Mouse (Mus musculus) midbrain, embryonic 14.5 days (tissue): ENCODE measurements at regions not wholly inside any gene's neighbourhood (a gene's known extent, or its start where the extent isn't known, plus 50 kb on each side); places are given as distances from the start of the nearest gene placed in this dataset.

Source experiments
- ATAC-seq: fragments of 200-750 bp; cut with Nextera tagmentation; 2 replicates; pipeline ENCODE4 v1.8.0; 2017; ENCODE audit warnings: moderate number of reproducible peaks, moderate library complexity; ENCODE audit not compliant: low FRiP score, low TSS enrichment
- DNase-seq: peaks from one replicate; pipeline ENCODE4 v3.0.0-alpha.2; 2015
- H3K27ac ChIP-seq: fragments of 300-500 bp; sonication (generic); replicated peaks from 2 replicates; pipeline ENCODE4 v1.5.1; 2014; ENCODE audit warnings: mild to moderate bottlenecking, low read depth, low read length, moderate library complexity
- H3K27me3 ChIP-seq: fragments of 300-500 bp; sonication (generic); 2 replicates; pipeline ENCODE4 v1.6.1; 2014; ENCODE audit warnings: low read length, control low read depth, mixed read lengths; ENCODE audit not compliant: control insufficient read depth, insufficient read depth
- H3K36me3 ChIP-seq: fragments of 300-500 bp; sonication (generic); 2 replicates; pipeline ENCODE4 v1.6.1; 2014; ENCODE audit warnings: low read length, control low read depth; ENCODE audit not compliant: control insufficient read depth, insufficient read depth
- H3K4me1 ChIP-seq: fragments of 300-500 bp; sonication (generic); 2 replicates; pipeline ENCODE4 v1.6.1; 2014; ENCODE audit warnings: mild to moderate bottlenecking, antibody characterized with exemption, low read length, control low read depth; ENCODE audit not compliant: control insufficient read depth, insufficient read depth
- H3K4me2 ChIP-seq: fragments of 300-500 bp; sonication (generic); 2 replicates; pipeline ENCODE4 v1.6.1; 2014; ENCODE audit warnings: mild to moderate bottlenecking, low read length, moderate library complexity
- H3K4me3 ChIP-seq: fragments of 300-500 bp; sonication (generic); replicated peaks from 2 replicates; pipeline ENCODE4 v1.5.1; 2014; ENCODE audit warnings: low read depth, low read length
- H3K9ac ChIP-seq: fragments of 300-500 bp; sonication (generic); replicated peaks from 2 replicates; pipeline ENCODE4 v1.6.1; 2014; ENCODE audit warnings: mild to moderate bottlenecking, low read length, moderate library complexity
- H3K9me3 ChIP-seq: fragments of 300-500 bp; sonication (generic); 2 replicates; pipeline ENCODE4 v1.6.1; 2016; ENCODE audit warnings: low read length, control low read depth, mixed read lengths; ENCODE audit not compliant: control insufficient read depth
- WGBS: fragments of 180-500 bp; shearing (Covaris S2); extraction: QIAGEN DNeasy Blood & Tissue Kit; methylation state at CpG from one replicate; pipeline ENCODE4 v1.1.7; 2014; 5-methylcytosine and 5-hydroxymethylcytosine counted together

DNA sequence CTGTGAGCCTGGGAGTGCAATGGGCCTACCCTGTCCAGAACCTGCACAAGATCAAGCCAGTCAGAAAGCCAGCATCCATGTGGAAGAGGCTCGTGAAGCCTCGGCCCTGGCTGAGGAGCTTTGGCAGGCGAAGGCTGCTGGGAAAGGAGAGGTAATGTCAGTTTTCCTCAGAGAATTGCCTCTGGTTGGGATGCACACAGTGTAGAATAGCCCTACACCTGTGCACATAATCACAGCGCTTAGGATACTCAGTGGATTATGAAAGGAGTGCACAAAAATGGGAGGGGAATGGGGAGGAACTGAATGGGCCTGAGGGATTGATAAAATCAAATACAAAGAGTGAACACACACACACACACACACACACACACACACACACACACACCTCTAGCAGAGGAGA is 319.9 kb upstream of the Sphkap start:
- no peak overlapping the region for H3K9ac ChIP-seq
- ATAC-seq = no peak
- 92% methylated on average over 4 of the region's 4 CpGs for WGBS
- 0 out of 2 replicates have a peak, but pooled peaks cover 4% of the 10 kb centered on the region for H3K4me1 ChIP-seq
- H3K27ac ChIP-seq = no peak overlapping the region
- H3K4me3 ChIP-seq = no peak overlapping the region
- H3K4me2 ChIP-seq = no peak overlapping the region
- H3K36me3 ChIP-seq = no peaks in the 10 kb centered on the region
- DNase-seq = no peak
- H3K27me3 ChIP-seq = no peaks in the 10 kb centered on the region
- H3K9me3 ChIP-seq = no peaks in the 10 kb centered on the region

DNA sequence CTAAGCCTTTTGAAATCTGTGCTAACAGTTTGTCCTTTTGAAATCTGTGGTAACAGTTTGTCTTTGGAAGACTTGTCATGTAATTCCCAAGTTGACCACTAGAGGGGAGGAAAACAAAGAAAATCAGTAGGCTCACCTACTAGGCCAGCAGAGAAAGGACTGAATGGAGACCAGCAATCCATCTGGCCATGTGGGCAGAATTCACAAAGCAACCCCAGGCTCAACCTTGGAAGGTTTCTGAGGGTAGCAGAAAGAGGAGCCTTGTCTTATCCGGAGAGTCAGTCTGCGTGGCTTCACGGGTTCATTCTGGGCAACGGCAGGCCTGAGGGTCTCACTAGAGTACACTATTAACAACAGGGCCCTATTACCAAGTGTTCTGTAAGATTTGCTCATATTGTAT is 319.2 kb upstream of the Sphkap start:
- Histone ChIP-seq H3K9ac (no peak overlapping the region), H3K27ac (no peak overlapping the region), H3K9me3 (no peaks in the 10 kb centered on the region), H3K4me3 (no peak overlapping the region), H3K4me2 (no peak overlapping the region), H3K36me3 (no peaks in the 10 kb centered on the region), H3K27me3 (no peaks in the 10 kb centered on the region), H3K4me1 (0 out of 2 replicates have a peak, but pooled peaks cover 4% of the 10 kb centered on the region)
- WGBS = 89% methylated on average over 4 of the region's 4 CpGs
- DNase-seq = peak; percentile 89
- ATAC-seq = no peak; the same call in 1 of the 2 replicates

GRCm38 (mm10) chr1:83723096-83723495 is 315.1 kb upstream of the Sphkap start:
- no peak overlapping the region for H3K4me3 ChIP-seq
- H3K4me2 ChIP-seq = no peak overlapping the region
- no peaks in the 10 kb centered on the region for H3K27me3 ChIP-seq
- 89% methylated on average over 1 of the region's 1 CpGs for WGBS
- no peak overlapping the region for H3K27ac ChIP-seq
- H3K9me3 ChIP-seq = no peaks in the 10 kb centered on the region
- H3K9ac ChIP-seq = no peak overlapping the region
- no peaks in the 10 kb centered on the region for H3K4me1 ChIP-seq
- DNase-seq (no peak), ATAC-seq (no peak)
- H3K36me3 ChIP-seq = no peaks in the 10 kb centered on the region

GRCm38 (mm10) chr1:83720166-83720565 is 312.2 kb upstream of the Sphkap start:
- Histone ChIP-seq H3K4me2 (no peak overlapping the region), H3K4me3 (no peak overlapping the region), H3K4me1 (no peaks in the 10 kb centered on the region), H3K9me3 (no peaks in the 10 kb centered on the region), H3K9ac (no peak overlapping the region), H3K27me3 (no peaks in the 10 kb centered on the region), H3K27ac (no peak overlapping the region), H3K36me3 (no peaks in the 10 kb centered on the region)
- WGBS = 90% methylated on average over 1 of the region's 1 CpGs
- DNase-seq = no peak
- no peak for ATAC-seq

- Histone ChIP-seq H3K4me2 (no peak overlapping the region), H3K9me3 (no peaks in the 10 kb centered on the region), H3K27ac (no peak overlapping the region), H3K4me1 (no peaks in the 10 kb centered on the region), H3K9ac (no peak overlapping the region), H3K36me3 (no peaks in the 10 kb centered on the region), H3K27me3 (no peaks in the 10 kb centered on the region), H3K4me3 (no peak overlapping the region)
- ATAC-seq = peak; percentile 53; the same call in 1 of the 2 replicates
- 0% methylated on average over 1 of the region's 1 CpGs for WGBS
- peak; percentile 91 for DNase-seq
Observed at GRCm38 (mm10) chr1:83717056-83717455, 309.1 kb upstream of the Sphkap start.

GRCm38 (mm10) chr1:83701696-83702404 is 293.9 kb upstream of the Sphkap start:
- Histone ChIP-seq H3K36me3 (no peaks in the 10 kb centered on the region), H3K4me1 (no peaks in the 10 kb centered on the region), H3K27ac (no peak overlapping the region), H3K4me3 (no peak overlapping the region), H3K4me2 (no peak overlapping the region), H3K9me3 (no peaks in the 10 kb centered on the region), H3K27me3 (no peaks in the 10 kb centered on the region), H3K9ac (no peak overlapping the region)
- no peak for ATAC-seq
- WGBS = 71% methylated on average over 6 of the region's 6 CpGs
- peak; percentile 24 for DNase-seq

DNA sequence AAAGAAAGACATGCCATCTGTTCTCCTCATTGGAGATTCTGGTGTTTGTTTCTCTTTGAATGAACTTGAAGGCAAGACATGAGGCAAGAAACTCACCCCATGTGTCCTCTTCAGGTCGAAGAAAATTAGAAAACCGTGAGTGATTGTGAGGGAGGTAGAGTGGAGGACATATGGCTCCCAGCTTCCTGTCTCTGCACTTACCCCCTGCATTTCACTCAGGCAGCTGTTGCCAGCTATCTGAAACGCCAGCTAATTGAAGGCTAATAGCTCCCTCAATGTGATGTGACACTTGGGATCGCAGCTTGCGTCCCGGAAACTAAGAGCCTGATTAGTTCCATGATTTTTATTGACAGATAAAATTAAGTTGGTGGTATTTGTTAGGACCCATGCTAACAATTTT is 289.4 kb upstream of the Sphkap start:
- Histone ChIP-seq H3K9me3 (no peaks in the 10 kb centered on the region), H3K27ac (no peak overlapping the region), H3K4me3 (no peak overlapping the region), H3K9ac (no peak overlapping the region), H3K4me1 (no peaks in the 10 kb centered on the region), H3K27me3 (no peaks in the 10 kb centered on the region), H3K4me2 (no peak overlapping the region), H3K36me3 (no peaks in the 10 kb centered on the region)
- no peak for DNase-seq
- WGBS = 66% methylated on average over 6 of the region's 6 CpGs
- ATAC-seq = no peak

GRCm38 (mm10) chr1:83685221-83685620 is 277.2 kb upstream of the Sphkap start:
- H3K9me3 ChIP-seq = no peaks in the 10 kb centered on the region

DNA sequence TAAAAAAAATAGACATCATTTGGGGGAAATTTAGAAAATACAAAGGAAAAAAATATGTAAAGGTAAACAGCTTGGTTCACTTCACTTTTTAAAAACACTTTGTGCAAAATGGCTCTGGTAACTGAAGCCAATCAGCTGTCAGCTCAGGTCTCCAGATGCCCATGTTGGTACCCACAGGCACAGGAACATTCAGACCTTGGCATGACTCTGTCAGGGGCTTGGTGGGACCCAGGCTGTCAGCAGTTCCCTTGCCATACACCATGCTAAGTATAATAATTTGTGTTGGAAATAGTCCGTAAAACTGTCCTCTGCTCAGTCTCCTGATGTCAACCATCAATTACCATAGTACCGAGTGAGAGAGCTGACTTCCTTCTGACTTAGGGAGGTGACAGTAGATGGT is 257.3 kb upstream of the Sphkap start:
- Histone ChIP-seq H3K27ac (no peak overlapping the region), H3K9me3 (no peaks in the 10 kb centered on the region), H3K9ac (no peak overlapping the region), H3K36me3 (no peaks in the 10 kb centered on the region), H3K4me1 (no peaks in the 10 kb centered on the region), H3K27me3 (no peaks in the 10 kb centered on the region), H3K4me3 (no peak overlapping the region), H3K4me2 (no peak overlapping the region)
- ATAC-seq (no peak), DNase-seq (no peak)
- WGBS = 96% methylated on average over 2 of the region's 2 CpGs

More at GRCm38 (mm10) chr1:83685221-83685620, 277.2 kb upstream of the Sphkap start:
- no peaks in the 10 kb centered on the region for H3K27me3 ChIP-seq
- DNase-seq = no peak
- no peak overlapping the region for H3K9ac ChIP-seq
- H3K36me3 ChIP-seq = no peaks in the 10 kb centered on the region
- H3K4me2 ChIP-seq = no peak overlapping the region
- 78% methylated on average over 3 of the region's 3 CpGs for WGBS
- ATAC-seq = no peak
- no peak overlapping the region for H3K4me3 ChIP-seq
- no peak overlapping the region for H3K27ac ChIP-seq
- H3K4me1 ChIP-seq = no peaks in the 10 kb centered on the region
